Mouse (Mus musculus) left cerebral cortex, adult 8-10 months (tissue): Measurements from ENCODE around the gene Terb1. TPM values are rescaled to one million over a fixed set of nuclear protein-coding genes. Genes with fewer than 3 reads are reported as not detected.

Experiments
- DNase-seq, 2 experiments: peaks; one replicate each; pipeline ENCODE4 v3.0.0; 2022; ENCODE audit warnings: low spot score in 2 of 2
- total RNA-seq, 4 experiments: library from RNA; stranded (reverse); gene quantifications; 2 replicates each; pipeline ENCODE4 v1.2.4; 2022

Terb1 gene
- total RNA-seq, result 1 to 10 TPM; 1.8 to 2.4 (median 2.1) TPM

- DNase-seq, result peak; percentile 29 to 40
Measured at GRCm38 (mm10) chr8:104509061-104510006, at the start of gene Terb1. Gene Terb1, minus strand, starts transcription at chr8:104509910.

GRCm38 (mm10) chr8:104557226-104557625, 47.5 kb upstream of the Terb1 start:
- DNase-seq, result no peak

GRCm38 (mm10) chr8:104555191-104555590, 45.5 kb upstream of the Terb1 start:
- no peak for DNase-seq

- DNase-seq, result no peak
Measured at GRCm38 (mm10) chr8:104543440-104544045, 33.8 kb upstream of the Terb1 start.

- DNase-seq, result peak; percentile 54 to 90
Measured at GRCm38 (mm10) chr8:104542160-104542559, 32.5 kb upstream of the Terb1 start.

- no peak for DNase-seq
Measured at GRCm38 (mm10) chr8:104541515-104541880, 31.8 kb upstream of the Terb1 start.

GRCm38 (mm10) chr8:104540710-104541514, 31.2 kb upstream of the Terb1 start:
- DNase-seq, result peak; percentile 43 to 45

- no peak for DNase-seq
Measured at GRCm38 (mm10) chr8:104540238-104540637, 30.5 kb upstream of the Terb1 start.

- peak in 1 of 2 experiments; percentile 67 for DNase-seq
Measured at GRCm38 (mm10) chr8:104539566-104539965, 29.9 kb upstream of the Terb1 start.

GRCm38 (mm10) chr8:104538896-104539295, 29.2 kb upstream of the Terb1 start:
- DNase-seq, result peak in 1 of 2 experiments; percentile 36

GRCm38 (mm10) chr8:104536028-104536427, 26.3 kb upstream of the Terb1 start:
- no peak for DNase-seq

GRCm38 (mm10) chr8:104535378-104535777, 25.7 kb upstream of the Terb1 start:
- DNase-seq, result no peak

- no peak for DNase-seq
Measured at GRCm38 (mm10) chr8:104534779-104535141, 25.1 kb upstream of the Terb1 start.

- peak; percentile 85 to 95 for DNase-seq
Measured at GRCm38 (mm10) chr8:104533971-104534778, 24.5 kb upstream of the Terb1 start, which contains the start of the genes Nae1 and Car7. Gene Nae1, minus strand, starts transcription at chr8:104534637. Gene Car7, plus strand, starts transcription at chr8:104534689.

- no peak for DNase-seq
Measured at GRCm38 (mm10) chr8:104533551-104533950, 23.8 kb upstream of the Terb1 start.

- DNase-seq, result no peak
Measured at GRCm38 (mm10) chr8:104529671-104530070, 20.0 kb upstream of the Terb1 start.

- DNase-seq, result no peak
Measured at GRCm38 (mm10) chr8:104517872-104518271, 8.2 kb upstream of the Terb1 start.

GRCm38 (mm10) chr8:104510134-104510533, 424 bp upstream of the Terb1 start:
- no peak for DNase-seq

GRCm38 (mm10) chr8:104479091-104479490, 30.6 kb downstream of the Terb1 start:
- DNase-seq, result no peak

GRCm38 (mm10) chr8:104472465-104472864, 37.2 kb downstream of the Terb1 start:
- DNase-seq, result no peak

- no peak for DNase-seq
Measured at GRCm38 (mm10) chr8:104467463-104467862, 42.2 kb downstream of the Terb1 start.
